Mouse (Mus musculus): ENCODE data around the gene Plxdc1. TPM values are rescaled to one million over a fixed set of nuclear protein-coding genes. Genes with fewer than 3 reads are reported as not detected.

The Plxdc1 gene
- total RNA-seq, 2 experiments from 2014 or later, result 0.92 to 2.3 TPM

GRCm38 (mm10) chr11:97877341-97877740 is 108.9 kb downstream of the Plxdc1 start:
- ATAC-seq (replicated peaks; ENCODE audit: poor library complexity), result no peak

GRCm38 (mm10) chr11:97874396-97874795 is 111.8 kb downstream of the Plxdc1 start:
- ATAC-seq (replicated peaks; ENCODE audit: poor library complexity), result no peak

Other genes with a start within 250 kb of the Plxdc1 start
- gene Pip4k2b, start 241.7 kb downstream of the Plxdc1 start, total RNA-seq (2015), result 16.9 and 17.6 TPM in 2 replicates
- gene Pip4k2b, start 241.7 kb downstream of the Plxdc1 start, total RNA-seq (2017), result 17.2 and 28.6 TPM in 2 replicates
- gene Cwc25, start 219.9 kb downstream of the Plxdc1 start, total RNA-seq (2015), result 8.8 and 9.3 TPM in 2 replicates
- 16.7 and 19.2 TPM in 2 replicates for gene Cwc25, start 219.9 kb downstream of the Plxdc1 start, total RNA-seq (2017)
- gene 1700001P01Rik, start 210.5 kb downstream of the Plxdc1 start, total RNA-seq (2015), result 0.64 TPM in 1 of 2 replicates, not detected in the other
- 0.30 TPM in 1 of 2 replicates, not detected in the other for gene 1700001P01Rik, start 210.5 kb downstream of the Plxdc1 start, total RNA-seq (2017)
- gene Rpl23, start 204.0 kb downstream of the Plxdc1 start, total RNA-seq (2015), result 1,765 and 1,897 TPM in 2 replicates
- gene Rpl23, start 204.0 kb downstream of the Plxdc1 start, total RNA-seq (2017), result 1,416 and 1,747 TPM in 2 replicates
- 40.1 and 47.2 TPM in 2 replicates for gene Lasp1, start 187.4 kb downstream of the Plxdc1 start, total RNA-seq (2015)
- 139 and 201 TPM in 2 replicates for gene Lasp1, start 187.4 kb downstream of the Plxdc1 start, total RNA-seq (2017)
- gene B230217C12Rik, start 145.7 kb downstream of the Plxdc1 start, total RNA-seq (2015), result 2.1 and 3.8 TPM in 2 replicates
- gene B230217C12Rik, start 145.7 kb downstream of the Plxdc1 start, total RNA-seq (2017), result 0.17 TPM in 2 replicates
- gene Fbxo47, start 102.3 kb downstream of the Plxdc1 start, total RNA-seq (2015), result not detected in 2 replicates
- 0.12 and 1.6 TPM in 2 replicates for gene Fbxo47, start 102.3 kb downstream of the Plxdc1 start, total RNA-seq (2017)
- 3.9 and 6.1 TPM in 2 replicates for gene Arl5c, start 9.7 kb upstream of the Plxdc1 start, total RNA-seq (2015)
- gene Arl5c, start 9.7 kb upstream of the Plxdc1 start, total RNA-seq (2017), result 2.5 and 7.6 TPM in 2 replicates
- gene Cacnb1, start 36.6 kb upstream of the Plxdc1 start, total RNA-seq (2015), result 0.17 and 1.2 TPM in 2 replicates
- 0.41 and 0.92 TPM in 2 replicates for gene Cacnb1, start 36.6 kb upstream of the Plxdc1 start, total RNA-seq (2017)
- 3,659 and 3,794 TPM in 2 replicates for gene Rpl19, start 40.3 kb upstream of the Plxdc1 start, total RNA-seq (2015)
- gene Rpl19, start 40.3 kb upstream of the Plxdc1 start, total RNA-seq (2017), result 1,648 and 1,816 TPM in 2 replicates
- gene Stac2, start 67.0 kb upstream of the Plxdc1 start, total RNA-seq (2015), result not detected in 2 replicates
- gene Stac2, start 67.0 kb upstream of the Plxdc1 start, total RNA-seq (2017), result not detected in 2 replicates
- gene Fbxl20, start 164.0 kb upstream of the Plxdc1 start, total RNA-seq (2015), result 6.2 and 7.4 TPM in 2 replicates
- 6.7 and 9.6 TPM in 2 replicates for gene Fbxl20, start 164.0 kb upstream of the Plxdc1 start, total RNA-seq (2017)
- 86.9 and 89.2 TPM in 2 replicates for gene Med1, start 206.8 kb upstream of the Plxdc1 start, total RNA-seq (2015)
- gene Med1, start 206.8 kb upstream of the Plxdc1 start, total RNA-seq (2017), result 39.1 and 47.9 TPM in 2 replicates
- 49.4 and 51.0 TPM in 2 replicates for gene Cdk12, start 216.6 kb upstream of the Plxdc1 start, total RNA-seq (2015)
- 49.6 and 58.0 TPM in 2 replicates for gene Cdk12, start 216.6 kb upstream of the Plxdc1 start, total RNA-seq (2017)